ENCODE assay signal across 19 mouse cellular contexts in the genomic region with DNA sequence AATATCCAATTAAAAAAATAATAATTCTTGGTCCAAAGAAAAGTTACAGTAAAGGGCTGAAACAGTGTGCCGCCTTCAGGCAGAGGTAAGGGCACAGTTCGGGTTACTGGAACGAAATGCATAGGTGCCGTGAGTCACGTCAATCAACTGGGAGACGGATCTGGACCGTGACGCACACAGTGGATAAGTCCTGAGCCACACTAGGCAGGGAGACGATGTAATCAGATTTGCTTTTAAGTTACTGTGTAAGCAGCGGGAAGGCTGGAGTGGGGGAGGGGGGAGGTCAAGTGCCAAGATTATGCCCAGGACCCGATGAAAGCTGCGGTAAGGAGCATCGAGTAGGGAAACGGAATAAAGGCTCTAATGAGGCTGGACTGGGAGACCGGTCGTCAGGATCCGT. TPM values are rescaled to one million over a fixed set of nuclear protein-coding genes. Genes with fewer than 3 reads are reported as not detected.
DNase-seq lines count a peak whose midpoint lies in the region; ATAC-seq lines count a peak whose summit lies in the region.
"Had no signal": no experiment of that assay in that cellular context is flagged by ENCODE, and none has a peak within 500 bp of the region (broad histone marks: within the 10 kb centered on the region; RNA-seq: fewer than 3 reads in every experiment).

No protein-coding gene starts in this region.

- no peaks in the 10 kb centered on the region for H3K4me1 ChIP-seq in heart, embryonic 14.5 days (ENCODE audit: control insufficient read depth in 2 of 2, insufficient read depth in 2 of 2, low read length in 2 of 2)
- H3K4me1 ChIP-seq in liver, embryonic 11.5 days (replicated peaks; ENCODE audit: control insufficient read depth, insufficient read depth, low read length), result no peaks in the 10 kb centered on the region

- WGBS in heart, embryonic 14.5 days, result 40% methylated on average over 17 of the region's 17 CpGs
- 74% methylated on average over 17 of the region's 17 CpGs for WGBS in liver, embryonic 11.5 days

- intact Hi-C loops in heart, postnatal 36 days (cut with DNase I), result no loop called here

- no peak overlapping the region for H3K9ac ChIP-seq in heart, embryonic 14.5 days (ENCODE audit: low read length)
- no peak overlapping the region for H3K9ac ChIP-seq in liver, embryonic 11.5 days (ENCODE audit: low read depth, low read length)

- no peaks in the 10 kb centered on the region for H3K27me3 ChIP-seq in heart, embryonic 14.5 days (ENCODE audit: control insufficient read depth, insufficient read depth, low read length)
- H3K27me3 ChIP-seq in liver, embryonic 11.5 days (replicated peaks; ENCODE audit: control insufficient read depth, insufficient read depth, low read length), result no peaks in the 10 kb centered on the region

- DNase-seq in adrenal gland, adult 2 months, result peak; percentile 19
- DNase-seq in adrenal gland, postnatal 25 days, result no peak
- DNase-seq in heart, postnatal 36 days, result no peak
- DNase-seq in MN1 (ENCODE audit: low spot score), result peak; percentile 48
- DNase-seq in retina, adult 2 months (ENCODE audit: low read depth, low spot score), result peak; percentile 88
- no peak for DNase-seq in liver, embryonic 11.5 days (ENCODE audit: low spot score)
- no peak for DNase-seq in thymus, postnatal 14 days
- DNase-seq: cerebellum, postnatal 10 days; layer of hippocampus, postnatal 36 days; left cerebral cortex, postnatal 4 days; lung, adult 2 months; lung, postnatal 36 days; right cerebral cortex, postnatal 25 days had no signal

- no peak for ATAC-seq in heart, embryonic 14.5 days (ENCODE audit: insufficient number of reproducible peaks, insufficient read depth, low FRiP score, low read depth)
- ATAC-seq in liver, embryonic 11.5 days (replicated peaks; ENCODE audit: low FRiP score), result no peak
- ATAC-seq: forebrain, embryonic 14.5 days had no signal

- no peaks in the 10 kb centered on the region for H3K36me3 ChIP-seq in heart, embryonic 14.5 days (ENCODE audit: control insufficient read depth, insufficient read depth, low read length)
- H3K36me3 ChIP-seq in liver, embryonic 11.5 days (ENCODE audit: control insufficient read depth, insufficient read depth, low read length), result no peaks in the 10 kb centered on the region
- H3K36me3 ChIP-seq: hindbrain, embryonic 10.5 days had no signal

- 0 out of 2 replicates have a peak, but pooled peaks cover 3% of the 10 kb centered on the region for H3K9me3 ChIP-seq in heart, embryonic 14.5 days (ENCODE audit: control insufficient read depth, low read length)
- no peaks in the 10 kb centered on the region for H3K9me3 ChIP-seq in liver, embryonic 11.5 days (ENCODE audit: control insufficient read depth, low read length)
- H3K9me3 ChIP-seq: hindbrain, embryonic 10.5 days had no signal

- H3K27ac ChIP-seq in heart, embryonic 14.5 days (replicated peaks in 1 of 2; ENCODE audit: control insufficient read depth in 1 of 2, insufficient read depth in 1 of 2, low read depth in 2 of 2, low read length in 2 of 2), result no peak overlapping the region
- no peak overlapping the region for H3K27ac ChIP-seq in liver, embryonic 11.5 days (ENCODE audit: low read depth, low read length)
- H3K27ac ChIP-seq: hindbrain, embryonic 10.5 days had no signal

- H3K4me2 ChIP-seq in heart, embryonic 14.5 days (ENCODE audit: low read length), result peak overlapping the region; percentile 37
- no peak overlapping the region for H3K4me2 ChIP-seq in liver, embryonic 11.5 days

- H3K4me3 ChIP-seq in heart, embryonic 14.5 days (ENCODE audit: control insufficient read depth in 1 of 2, insufficient read depth in 1 of 2, low read depth in 1 of 2, low read length in 2 of 2), result no peak overlapping the region
- H3K4me3 ChIP-seq in liver, embryonic 11.5 days (ENCODE audit: low read depth, low read length), result no peak overlapping the region
- H3K4me3 ChIP-seq: erythroblast, embryonic 14.5 days; hindbrain, embryonic 10.5 days had no signal

RNA-seq across cellular contexts. Expression of a gene that starts 9.8 kb away (rescaled TPM):
- total RNA-seq in adrenal gland, adult 2 months (2021), result 1 to 10 TPM; 1.1 to 2.9 TPM
- polyA plus RNA-seq in adrenal gland, adult 2 months (2012; rRNA removed), result 0.06 and 0.12 TPM in 2 replicates
- 0.90 and 2.6 TPM in 2 replicates for total RNA-seq in adrenal gland, postnatal 25 days (2021)
- polyA plus RNA-seq in heart, embryonic 14.5 days (2014; fragmentation: Nextera tagmentation; extraction: Ambion mirVana), result 0.18 and 0.63 TPM in 2 replicates
- not detected for total RNA-seq in heart, postnatal 36 days (2021)
- 0.17 TPM in 1 of 2 replicates, not detected in the other for polyA plus RNA-seq in liver, embryonic 11.5 days (2014; fragmentation: Nextera tagmentation; extraction: Ambion mirVana)
- total RNA-seq: MEL had no signal
- polyA plus RNA-seq: erythroblast, embryonic 14.5 days; liver, adult 2 months had no signal

RNA-seq across cellular contexts. Expression of a gene that starts 37.7 kb away (rescaled TPM):
- 100 to 1,000 TPM; 109 to 121 TPM for total RNA-seq in adrenal gland, adult 2 months (2021)
- 133 and 139 TPM in 2 replicates for polyA plus RNA-seq in adrenal gland, adult 2 months (2012; rRNA removed)
- 109 and 114 TPM in 2 replicates for total RNA-seq in adrenal gland, postnatal 25 days (2021)
- polyA plus RNA-seq in heart, embryonic 14.5 days (2014; fragmentation: Nextera tagmentation; extraction: Ambion mirVana), result 48.1 and 48.6 TPM in 2 replicates
- total RNA-seq in heart, postnatal 36 days (2021), result 10 to 100 TPM; 52.3 to 55.4 TPM
- 52.8 and 56.5 TPM in 2 replicates for polyA plus RNA-seq in liver, embryonic 11.5 days (2014; fragmentation: Nextera tagmentation; extraction: Ambion mirVana)

RNA-seq across cellular contexts. Expression of a gene that starts 48.8 kb away (rescaled TPM):
- 10 to 100 TPM; 56.4 to 81.3 TPM for total RNA-seq in adrenal gland, adult 2 months (2021)
- polyA plus RNA-seq in adrenal gland, adult 2 months (2012; rRNA removed), result 58.8 and 64.4 TPM in 2 replicates
- 51.0 and 53.3 TPM in 2 replicates for total RNA-seq in adrenal gland, postnatal 25 days (2021)
- polyA plus RNA-seq in heart, embryonic 14.5 days (2014; fragmentation: Nextera tagmentation; extraction: Ambion mirVana), result 104 and 106 TPM in 2 replicates
- 10 to 100 TPM; 64.9 to 71.7 TPM for total RNA-seq in heart, postnatal 36 days (2021)
- polyA plus RNA-seq in liver, embryonic 11.5 days (2014; fragmentation: Nextera tagmentation; extraction: Ambion mirVana), result 116 and 119 TPM in 2 replicates

RNA-seq across cellular contexts. Expression of a gene that starts 53.5 kb away (rescaled TPM):
- 10 to 100 TPM; 28.8 to 33.6 TPM for total RNA-seq in adrenal gland, adult 2 months (2021)
- 36.4 and 40.3 TPM in 2 replicates for polyA plus RNA-seq in adrenal gland, adult 2 months (2012; rRNA removed)
- total RNA-seq in adrenal gland, postnatal 25 days (2021), result 35.2 and 39.1 TPM in 2 replicates
- polyA plus RNA-seq in heart, embryonic 14.5 days (2014; fragmentation: Nextera tagmentation; extraction: Ambion mirVana), result 74.2 and 87.6 TPM in 2 replicates
- 10 to 100 TPM; 10.7 to 13.8 TPM for total RNA-seq in heart, postnatal 36 days (2021)
- 174 and 191 TPM in 2 replicates for polyA plus RNA-seq in liver, embryonic 11.5 days (2014; fragmentation: Nextera tagmentation; extraction: Ambion mirVana)

RNA-seq across cellular contexts. Expression of a gene that starts 54.4 kb away (rescaled TPM):
- under 1 TPM; 0.21 to 0.61 TPM for total RNA-seq in adrenal gland, adult 2 months (2021)
- polyA plus RNA-seq in adrenal gland, adult 2 months (2012; rRNA removed), result 0.07 and 0.10 TPM in 2 replicates
- total RNA-seq in adrenal gland, postnatal 25 days (2021), result 1.1 and 1.9 TPM in 2 replicates
- 0.67 and 0.88 TPM in 2 replicates for polyA plus RNA-seq in heart, embryonic 14.5 days (2014; fragmentation: Nextera tagmentation; extraction: Ambion mirVana)
- under 1 TPM; 0.41 to 0.58 TPM for total RNA-seq in heart, postnatal 36 days (2021)
- polyA plus RNA-seq in liver, embryonic 11.5 days (2014; fragmentation: Nextera tagmentation; extraction: Ambion mirVana), result 0.86 and 1.2 TPM in 2 replicates

Comparison
In these comparisons a context has a peak if more than half of its experiments do, and no peak if none do; other contexts are left out.
1. DNase-seq: peak in adrenal gland, adult 2 months (single experiment), MN1 (single experiment) and retina, adult 2 months (single experiment); none in adrenal gland, postnatal 25 days (single experiment), heart, postnatal 36 days (0 of 2), liver, embryonic 11.5 days (single experiment) and thymus, postnatal 14 days (single experiment).